Comparison of ENCODE assay signal across 29 mouse cellular contexts in genomic region chr2:48468895-48469294, GRCm38 (mm10).
A peak's percentile ranks its signal among the peaks of the same experiment; 100 is the strongest.
DNase-seq lines count a peak whose midpoint lies in the region; ATAC-seq and TF ChIP-seq lines count a peak whose summit lies in the region.
"Had no signal": no experiment of that assay in that cellular context is flagged by ENCODE, and none has a peak within 500 bp of the region (broad histone marks: within the 10 kb centered on the region; RNA-seq: fewer than 3 reads in every experiment).

No protein-coding gene starts in this region.

- H3K9me3 ChIP-seq in heart, postnatal 0 days (replicated peaks; ENCODE audit: control insufficient read depth, low read length), result no peaks in the 10 kb centered on the region
- H3K9me3 ChIP-seq in heart, embryonic 11.5 days (replicated peaks; ENCODE audit: control insufficient read depth, low read length), result no peaks in the 10 kb centered on the region
- H3K9me3 ChIP-seq in forebrain, embryonic 10.5 days, result no peaks in the 10 kb centered on the region
- no peaks in the 10 kb centered on the region for H3K9me3 ChIP-seq in kidney, embryonic 14.5 days (ENCODE audit: control insufficient read depth, low read length)
- H3K9me3 ChIP-seq: embryonic facial prominence, embryonic 10.5 days; embryonic facial prominence, embryonic 13.5 days; heart, embryonic 13.5 days; hindbrain, embryonic 10.5 days; hindbrain, embryonic 13.5 days; intestine, embryonic 15.5 days had no signal

- no peak overlapping the region for H3K4me2 ChIP-seq in heart, postnatal 0 days (ENCODE audit: low read depth, low read length)
- no peak overlapping the region for H3K4me2 ChIP-seq in heart, embryonic 11.5 days
- H3K4me2 ChIP-seq in kidney, embryonic 14.5 days (replicated peaks; ENCODE audit: low read depth, low read length), result no peak overlapping the region
- H3K4me2 ChIP-seq: embryonic facial prominence, embryonic 13.5 days; heart, embryonic 13.5 days; hindbrain, embryonic 13.5 days; intestine, embryonic 15.5 days had no signal

- no peaks in the 10 kb centered on the region for H3K4me1 ChIP-seq in heart, postnatal 0 days (ENCODE audit: control insufficient read depth, insufficient read depth)
- H3K4me1 ChIP-seq in heart, embryonic 11.5 days (ENCODE audit: control insufficient read depth, insufficient read depth, low read length), result no peaks in the 10 kb centered on the region
- peaks cover 7% of the 10 kb centered on the region for H3K4me1 ChIP-seq in brown adipose tissue, adult 24 weeks (ENCODE audit: control insufficient read depth, insufficient read depth, insufficient read length, low read length)
- H3K4me1 ChIP-seq in forebrain, embryonic 10.5 days, result no peaks in the 10 kb centered on the region
- H3K4me1 ChIP-seq in kidney, embryonic 14.5 days (ENCODE audit: control insufficient read depth, insufficient read depth, low read length), result no peaks in the 10 kb centered on the region
- H3K4me1 ChIP-seq: embryonic facial prominence, embryonic 10.5 days; embryonic facial prominence, embryonic 13.5 days; heart, embryonic 13.5 days; hindbrain, embryonic 10.5 days; hindbrain, embryonic 13.5 days; intestine, embryonic 15.5 days had no signal

- no peak for TF ChIP-seq CTCF in heart, postnatal 0 days (IDR thresholded peaks at IDR 0.05; ENCODE audit: low read depth)

- H3K27ac ChIP-seq in heart, postnatal 0 days (ENCODE audit: low read depth), result peak overlapping the region; percentile 43
- H3K27ac ChIP-seq in heart, embryonic 11.5 days (ENCODE audit: low read depth, low read length), result no peak overlapping the region
- H3K27ac ChIP-seq in brown adipose tissue, adult 24 weeks (replicated peaks; ENCODE audit: low read depth, low read length), result peak overlapping the region; percentile 62
- no peak overlapping the region for H3K27ac ChIP-seq in forebrain, embryonic 10.5 days
- H3K27ac ChIP-seq in kidney, embryonic 14.5 days (ENCODE audit: low read depth, low read length), result no peak overlapping the region
- H3K27ac ChIP-seq: embryonic facial prominence, embryonic 10.5 days; embryonic facial prominence, embryonic 13.5 days; heart, embryonic 13.5 days; hindbrain, embryonic 10.5 days; hindbrain, embryonic 13.5 days; intestine, embryonic 15.5 days had no signal

- no peak for TF ChIP-seq EP300 in heart, postnatal 0 days (IDR thresholded peaks at IDR 0.05; ENCODE audit: low read depth)

- WGBS in heart, postnatal 0 days, result 62% methylated on average over 4 of the region's 4 CpGs
- WGBS in heart, embryonic 11.5 days (ENCODE audit: insufficient replicate concordance), result 79% methylated on average over 4 of the region's 4 CpGs
- WGBS in forebrain, embryonic 10.5 days, result 88% methylated on average over 4 of the region's 4 CpGs
- WGBS in kidney, embryonic 14.5 days, result 79% methylated on average over 4 of the region's 4 CpGs

- no peak overlapping the region for H3K9ac ChIP-seq in heart, postnatal 0 days (replicated peaks; ENCODE audit: low read depth, low read length)
- no peak overlapping the region for H3K9ac ChIP-seq in heart, embryonic 11.5 days (ENCODE audit: low read depth, low read length)
- H3K9ac ChIP-seq in kidney, embryonic 14.5 days (ENCODE audit: low read depth, low read length), result no peak overlapping the region
- H3K9ac ChIP-seq: embryonic facial prominence, embryonic 13.5 days; forebrain, postnatal 0 days; heart, embryonic 13.5 days; hindbrain, embryonic 13.5 days; intestine, embryonic 15.5 days had no signal

- DNase-seq in heart, postnatal 0 days (ENCODE audit: low spot score), result no peak
- peak; percentile 75 for DNase-seq in 3T3-L1 (ENCODE audit: low read depth, low spot score)
- DNase-seq in Muller cell, postnatal 12 days (ENCODE audit: inconsistent ontology term), result peak; percentile 80
- DNase-seq in kidney, postnatal 4 days, result no peak
- no peak for DNase-seq in forebrain, embryonic 10.5 days (ENCODE audit: extremely low spot score, low spot score)
- DNase-seq: adrenal gland, adult 2 months; adrenal gland, postnatal 14 days; cerebellum, adult 11-12 months; cerebellum, adult 8-10 months; cerebellum, postnatal 10 days; cerebellum, postnatal 36 days; embryo, embryonic 11 days; forebrain, postnatal 0 days; gastrocnemius, postnatal 14 days; heart, postnatal 36 days; kidney, adult 11 months had no signal

- H3K36me3 ChIP-seq in heart, postnatal 0 days (replicated peaks; ENCODE audit: control insufficient read depth, insufficient read depth, low read length), result no peaks in the 10 kb centered on the region
- H3K36me3 ChIP-seq in heart, embryonic 11.5 days (ENCODE audit: control insufficient read depth, insufficient read depth, low read length), result no peaks in the 10 kb centered on the region
- H3K36me3 ChIP-seq in forebrain, embryonic 10.5 days (replicated peaks), result no peaks in the 10 kb centered on the region
- no peaks in the 10 kb centered on the region for H3K36me3 ChIP-seq in kidney, embryonic 14.5 days (ENCODE audit: control insufficient read depth, insufficient read depth, low read length)
- H3K36me3 ChIP-seq: embryonic facial prominence, embryonic 10.5 days; embryonic facial prominence, embryonic 13.5 days; heart, embryonic 13.5 days; hindbrain, embryonic 10.5 days; hindbrain, embryonic 13.5 days; intestine, embryonic 15.5 days had no signal

- no peak overlapping the region for H3K4me3 ChIP-seq in heart, postnatal 0 days (ENCODE audit: low read depth, low read length)
- no peak overlapping the region for H3K4me3 ChIP-seq in heart, embryonic 11.5 days (ENCODE audit: low read depth, low read length)
- H3K4me3 ChIP-seq in brown adipose tissue, adult 24 weeks (ENCODE audit: insufficient read depth, low read depth, low read length), result no peak overlapping the region
- H3K4me3 ChIP-seq in forebrain, embryonic 10.5 days, result no peak overlapping the region
- no peak overlapping the region for H3K4me3 ChIP-seq in kidney, embryonic 14.5 days (ENCODE audit: low read length)
- H3K4me3 ChIP-seq: embryonic facial prominence, embryonic 10.5 days; embryonic facial prominence, embryonic 13.5 days; erythroblast, embryonic 14.5 days; heart, embryonic 13.5 days; hindbrain, embryonic 10.5 days; hindbrain, embryonic 13.5 days; intestine, embryonic 15.5 days had no signal

- no peaks in the 10 kb centered on the region for H3K27me3 ChIP-seq in heart, postnatal 0 days (ENCODE audit: control insufficient read depth, insufficient read depth, low read length)
- no peaks in the 10 kb centered on the region for H3K27me3 ChIP-seq in heart, embryonic 11.5 days (ENCODE audit: control insufficient read depth, insufficient read depth, low read length)
- H3K27me3 ChIP-seq in forebrain, embryonic 10.5 days (ENCODE audit: poor library complexity, severe bottlenecking), result no peaks in the 10 kb centered on the region
- H3K27me3 ChIP-seq in kidney, embryonic 14.5 days (ENCODE audit: control insufficient read depth, insufficient read depth, low read length), result no peaks in the 10 kb centered on the region
- H3K27me3 ChIP-seq: embryonic facial prominence, embryonic 13.5 days; heart, embryonic 13.5 days; hindbrain, embryonic 13.5 days; intestine, embryonic 15.5 days had no signal

- ATAC-seq in heart, postnatal 0 days (ENCODE audit: insufficient read depth, low read depth), result no peak
- ATAC-seq in heart, embryonic 11.5 days (replicated peaks; ENCODE audit: insufficient number of reproducible peaks, low FRiP score, low TSS enrichment), result no peak
- no peak for ATAC-seq in kidney, embryonic 14.5 days (ENCODE audit: low FRiP score, low TSS enrichment)
- ATAC-seq: CD4-positive, CD25-positive, alpha-beta regulatory T cell, adult 4 months; forebrain, embryonic 14.5 days; forebrain, postnatal 0 days; hindbrain, embryonic 16.5 days; intestine, embryonic 15.5 days had no signal

Comparison
In these comparisons a context has a peak if more than half of its experiments do, and no peak if none do; other contexts are left out.
1. H3K27ac ChIP-seq: peak in heart, postnatal 0 days (single experiment) and brown adipose tissue, adult 24 weeks (single experiment); none in heart, embryonic 11.5 days (single experiment), forebrain, embryonic 10.5 days (single experiment) and kidney, embryonic 14.5 days (single experiment).
2. DNase-seq: peak in 3T3-L1 (single experiment) and Muller cell, postnatal 12 days (single experiment); none in heart, postnatal 0 days (single experiment), kidney, postnatal 4 days (0 of 2) and forebrain, embryonic 10.5 days (single experiment).